Mouse (Mus musculus): ENCODE measurements around the gene Cavin1. TPM values are rescaled to one million over a fixed set of nuclear protein-coding genes. Genes with fewer than 3 reads are reported as not detected.
A peak's percentile ranks its signal among the peaks of the same experiment; 100 is the strongest.

Gene Cavin1
- polyA plus RNA-seq, 2 experiments, result 96.8 to 135 TPM

- no peaks in the 10 kb centered on the region for H3K4me1 ChIP-seq (ENCODE audit: control insufficient read depth, insufficient read depth, low read length)
- TF ChIP-seq POLR2A (IDR thresholded peaks at IDR 0.05; ENCODE audit: borderline replicate concordance, extremely low read depth, insufficient read depth, insufficient read length), result no peak
- H3K27me3 ChIP-seq (ENCODE audit: control insufficient read depth, insufficient read depth, low read length), result peaks cover 5% of the 10 kb centered on the region; the same call in 1 of the 2 replicates
- H3K27ac ChIP-seq (replicated peaks; ENCODE audit: low read depth, low read length), result no peak overlapping the region
- no peak overlapping the region for H3K9ac ChIP-seq (ENCODE audit: low read depth, low read length, severe bottlenecking)
- ATAC-seq (ENCODE audit: low FRiP score, low read depth), result no peak
- WGBS, result 59% methylated on average over 3 of the region's 3 CpGs
- no peaks in the 10 kb centered on the region for H3K9me3 ChIP-seq (ENCODE audit: control insufficient read depth, low read length)
- no peak overlapping the region for H3K4me3 ChIP-seq (replicated peaks; ENCODE audit: low read length)
- no peak overlapping the region for H3K4me2 ChIP-seq (replicated peaks; ENCODE audit: low read depth, low read length, severe bottlenecking)
- no peak for DNase-seq (ENCODE audit: low spot score)
- H3K36me3 ChIP-seq (ENCODE audit: control insufficient read depth, insufficient read depth, low read length), result no peaks in the 10 kb centered on the region
Measured at GRCm38 (mm10) chr11:100981236-100981635, 10.5 kb upstream of the Cavin1 start.

- 83% methylated on average over 1 of the region's 1 CpGs for WGBS
Measured at GRCm38 (mm10) chr11:100980438-100980837, 9.8 kb upstream of the Cavin1 start.

GRCm38 (mm10) chr11:100979887-100980286 is 9.2 kb upstream of the Cavin1 start:
- H3K9me3 ChIP-seq (ENCODE audit: control insufficient read depth, low read length), result no peaks in the 10 kb centered on the region
- peaks cover 5% of the 10 kb centered on the region; the same call in 1 of the 2 replicates for H3K27me3 ChIP-seq (ENCODE audit: control insufficient read depth, insufficient read depth, low read length)
- WGBS, result 49% methylated on average over 8 of the region's 8 CpGs
- H3K4me1 ChIP-seq (ENCODE audit: control insufficient read depth, insufficient read depth, low read length), result no peaks in the 10 kb centered on the region
- H3K4me3 ChIP-seq (replicated peaks; ENCODE audit: low read length), result no peak overlapping the region
- no peak overlapping the region for H3K9ac ChIP-seq (ENCODE audit: low read depth, low read length, severe bottlenecking)
- H3K4me2 ChIP-seq (replicated peaks; ENCODE audit: low read depth, low read length, severe bottlenecking), result no peak overlapping the region
- no peaks in the 10 kb centered on the region for H3K36me3 ChIP-seq (ENCODE audit: control insufficient read depth, insufficient read depth, low read length)
- TF ChIP-seq POLR2A (IDR thresholded peaks at IDR 0.05; ENCODE audit: borderline replicate concordance, extremely low read depth, insufficient read depth, insufficient read length), result no peak
- no peak overlapping the region for H3K27ac ChIP-seq (replicated peaks; ENCODE audit: low read depth, low read length)
- ATAC-seq (ENCODE audit: low FRiP score, low read depth), result peak; percentile 64; the same call in 1 of the 2 replicates
- DNase-seq (ENCODE audit: low spot score), result peak; percentile 73

More at GRCm38 (mm10) chr11:100980438-100980837, 9.8 kb upstream of the Cavin1 start:
- no peak overlapping the region for H3K27ac ChIP-seq (replicated peaks; ENCODE audit: low read depth, low read length)
- no peak overlapping the region for H3K4me3 ChIP-seq (replicated peaks; ENCODE audit: low read length)
- H3K4me2 ChIP-seq (replicated peaks; ENCODE audit: low read depth, low read length, severe bottlenecking), result no peak overlapping the region
- H3K4me1 ChIP-seq (ENCODE audit: control insufficient read depth, insufficient read depth, low read length), result no peaks in the 10 kb centered on the region
- peaks cover 5% of the 10 kb centered on the region; the same call in 1 of the 2 replicates for H3K27me3 ChIP-seq (ENCODE audit: control insufficient read depth, insufficient read depth, low read length)
- H3K9ac ChIP-seq (ENCODE audit: low read depth, low read length, severe bottlenecking), result no peak overlapping the region
- no peak for TF ChIP-seq POLR2A (IDR thresholded peaks at IDR 0.05; ENCODE audit: borderline replicate concordance, extremely low read depth, insufficient read depth, insufficient read length)
- DNase-seq (ENCODE audit: low spot score) (no peak), ATAC-seq (ENCODE audit: low FRiP score, low read depth) (no peak)
- H3K9me3 ChIP-seq (ENCODE audit: control insufficient read depth, low read length), result no peaks in the 10 kb centered on the region
- no peaks in the 10 kb centered on the region for H3K36me3 ChIP-seq (ENCODE audit: control insufficient read depth, insufficient read depth, low read length)

DNA sequence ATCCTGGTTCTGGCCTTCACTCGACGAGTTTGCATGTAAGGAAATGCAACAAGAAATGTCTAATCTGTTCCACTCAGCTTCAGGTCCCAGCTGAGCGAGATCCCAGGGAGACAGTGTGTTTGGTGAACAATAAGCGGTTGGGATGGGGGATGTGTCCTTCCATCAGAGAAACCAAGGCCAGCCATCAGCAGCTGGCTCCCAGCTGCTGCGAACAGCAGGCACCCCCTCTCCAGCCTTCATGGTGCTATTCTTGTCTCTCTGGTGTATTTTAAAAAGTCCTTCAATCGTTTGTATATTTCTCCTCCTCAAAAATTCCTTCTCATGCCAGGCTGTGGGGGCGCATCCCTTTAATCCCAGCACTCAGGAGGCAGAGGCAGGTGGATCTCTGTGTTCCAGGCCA is 4.6 kb upstream of the Cavin1 start:
- Histone ChIP-seq H3K27me3 (ENCODE audit: control insufficient read depth, insufficient read depth, low read length) (peaks cover 4% of the 10 kb centered on the region; the same call in 1 of the 2 replicates), H3K27ac (replicated peaks; ENCODE audit: low read depth, low read length) (no peak overlapping the region), H3K4me1 (ENCODE audit: control insufficient read depth, insufficient read depth, low read length) (no peaks in the 10 kb centered on the region), H3K4me2 (replicated peaks; ENCODE audit: low read depth, low read length, severe bottlenecking) (no peak overlapping the region), H3K9me3 (ENCODE audit: control insufficient read depth, low read length) (no peaks in the 10 kb centered on the region), H3K9ac (ENCODE audit: low read depth, low read length, severe bottlenecking) (no peak overlapping the region), H3K4me3 (replicated peaks; ENCODE audit: low read length) (no peak overlapping the region), H3K36me3 (ENCODE audit: control insufficient read depth, insufficient read depth, low read length) (no peaks in the 10 kb centered on the region)
- ATAC-seq (ENCODE audit: low FRiP score, low read depth) (no peak), DNase-seq (ENCODE audit: low spot score) (peak; percentile 29)
- no peak for TF ChIP-seq POLR2A (IDR thresholded peaks at IDR 0.05; ENCODE audit: borderline replicate concordance, extremely low read depth, insufficient read depth, insufficient read length)
- 64% methylated on average over 7 of the region's 7 CpGs for WGBS

DNA sequence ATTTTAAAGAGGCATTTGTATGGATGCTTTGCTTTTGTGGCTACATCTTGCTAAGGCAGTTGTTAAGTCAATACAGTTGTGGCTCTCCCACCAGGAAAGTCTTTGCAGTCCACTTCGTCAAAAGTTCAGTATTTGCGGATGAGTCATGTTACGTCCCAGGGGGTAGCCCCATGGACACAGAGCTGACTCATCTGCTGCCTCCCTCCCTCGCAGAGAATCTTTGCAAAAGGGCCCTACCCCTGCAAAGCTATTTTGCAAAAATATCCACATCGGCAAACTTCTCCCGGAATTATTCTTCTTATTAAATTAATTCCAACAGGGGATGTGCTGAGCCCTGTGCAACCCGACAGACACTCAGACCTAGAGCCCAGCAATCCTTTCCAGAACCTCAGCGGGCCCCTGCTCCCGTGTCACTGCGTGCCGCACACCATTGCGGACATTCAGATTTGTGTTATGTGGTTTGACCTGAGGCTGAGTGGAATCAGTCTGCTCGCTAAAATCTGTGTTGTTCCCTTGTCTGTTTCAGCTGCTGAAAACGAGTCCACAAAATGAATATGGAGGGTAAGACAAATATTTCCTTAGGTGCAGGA is 3.8 kb upstream of the Cavin1 start:
- ATAC-seq (ENCODE audit: low FRiP score, low read depth), result no peak
- DNase-seq (ENCODE audit: low spot score), result no peak
- Histone ChIP-seq H3K4me2 (replicated peaks; ENCODE audit: low read depth, low read length, severe bottlenecking) (no peak overlapping the region), H3K9me3 (ENCODE audit: control insufficient read depth, low read length) (no peaks in the 10 kb centered on the region), H3K4me3 (replicated peaks; ENCODE audit: low read length) (no peak overlapping the region), H3K9ac (ENCODE audit: low read depth, low read length, severe bottlenecking) (no peak overlapping the region), H3K36me3 (ENCODE audit: control insufficient read depth, insufficient read depth, low read length) (no peaks in the 10 kb centered on the region), H3K27me3 (ENCODE audit: control insufficient read depth, insufficient read depth, low read length) (peaks cover 4% of the 10 kb centered on the region; the same call in 1 of the 2 replicates), H3K4me1 (ENCODE audit: control insufficient read depth, insufficient read depth, low read length) (no peaks in the 10 kb centered on the region), H3K27ac (replicated peaks; ENCODE audit: low read depth, low read length) (no peak overlapping the region)
- TF ChIP-seq POLR2A (IDR thresholded peaks at IDR 0.05; ENCODE audit: borderline replicate concordance, extremely low read depth, insufficient read depth, insufficient read length), result no peak
- 71% methylated on average over 14 of the region's 14 CpGs for WGBS

Data from limb, embryonic 14.5 days (tissue).